Mouse (Mus musculus): ENCODE measurements around the gene Cand2. TPM values are rescaled to one million over a fixed set of nuclear protein-coding genes. Genes with fewer than 3 reads are reported as not detected.
"Not testable (repeated sequence)": the region's sequence is repeated elsewhere in the genome, so short reads cannot be mapped to it uniquely, and the experiment has no call there.

Cand2 gene
- polyA plus RNA-seq, 1 experiment from 2014 or later, result 36.1 TPM

GRCm38 (mm10) chr6:115808488-115809231 lies 34.3 kb downstream of the Cand2 start, which contains the start of gene Rpl32:
TSS of gene Rpl32 (minus strand) at chr6:115808747.
- H3K36me3 ChIP-seq (ENCODE audit: control insufficient read depth, insufficient read depth, low read length), result peaks cover 38% of the 10 kb centered on the region
- peak within 1 kb of the TSS; percentile 100 for H3K9ac ChIP-seq (ENCODE audit: low read depth, low read length)
- peaks cover 15% of the 10 kb centered on the region for H3K4me1 ChIP-seq (ENCODE audit: control insufficient read depth, insufficient read depth, low read length)
- under 1% methylated on average over 47 of the region's 47 CpGs for WGBS
- ATAC-seq (ENCODE audit: low FRiP score, low TSS enrichment), result peak; percentile 81
- H3K9me3 ChIP-seq (ENCODE audit: control insufficient read depth, low read length), result no peaks in the 10 kb centered on the region
- peak within 1 kb of the TSS; percentile 97 for H3K27ac ChIP-seq (ENCODE audit: low read depth, low read length)
- H3K4me2 ChIP-seq (replicated peaks; ENCODE audit: low read depth, low read length), result peak within 1 kb of the TSS; percentile 90
- H3K27me3 ChIP-seq (ENCODE audit: control insufficient read depth, insufficient read depth, low read length), result no peaks in the 10 kb centered on the region
- H3K4me3 ChIP-seq (ENCODE audit: low read length), result peak within 1 kb of the TSS; percentile 100

GRCm38 (mm10) chr6:115811606-115812005 lies 37.3 kb downstream of the Cand2 start:
- WGBS, result 75% methylated on average over 8 of the region's 8 CpGs

GRCm38 (mm10) chr6:115814104-115814503 lies 39.8 kb downstream of the Cand2 start:
- Histone ChIP-seq H3K27ac (ENCODE audit: low read depth, low read length) (no peak overlapping the region), H3K4me3 (ENCODE audit: low read length) (no peak overlapping the region), H3K9me3 (ENCODE audit: control insufficient read depth, low read length) (no peaks in the 10 kb centered on the region), H3K9ac (ENCODE audit: low read depth, low read length) (0 out of 2 replicates have a peak overlapping the region, but pooled peaks have one; percentile 18), H3K4me1 (ENCODE audit: control insufficient read depth, insufficient read depth, low read length) (no peaks in the 10 kb centered on the region), H3K36me3 (ENCODE audit: control insufficient read depth, insufficient read depth, low read length) (no peaks in the 10 kb centered on the region), H3K4me2 (replicated peaks; ENCODE audit: low read depth, low read length) (no peak overlapping the region), H3K27me3 (ENCODE audit: control insufficient read depth, insufficient read depth, low read length) (no peaks in the 10 kb centered on the region)
- WGBS, result 37% methylated on average over 4 of the region's 4 CpGs
- ATAC-seq (ENCODE audit: low FRiP score, low TSS enrichment), result no peak

More at GRCm38 (mm10) chr6:115811606-115812005, 37.3 kb downstream of the Cand2 start:
- Histone ChIP-seq H3K9ac (ENCODE audit: low read depth, low read length) (no peak overlapping the region), H3K4me3 (ENCODE audit: low read length) (no peak overlapping the region), H3K9me3 (ENCODE audit: control insufficient read depth, low read length) (no peaks in the 10 kb centered on the region), H3K27me3 (ENCODE audit: control insufficient read depth, insufficient read depth, low read length) (no peaks in the 10 kb centered on the region), H3K36me3 (ENCODE audit: control insufficient read depth, insufficient read depth, low read length) (peaks cover 9% of the 10 kb centered on the region), H3K4me1 (ENCODE audit: control insufficient read depth, insufficient read depth, low read length) (peaks cover 8% of the 10 kb centered on the region), H3K4me2 (replicated peaks; ENCODE audit: low read depth, low read length) (no peak overlapping the region), H3K27ac (ENCODE audit: low read depth, low read length) (no peak overlapping the region)
- ATAC-seq (ENCODE audit: low FRiP score, low TSS enrichment), result no peak

- H3K4me1 ChIP-seq (ENCODE audit: control insufficient read depth, insufficient read depth, low read length), result no peaks in the 10 kb centered on the region
- H3K9ac ChIP-seq (ENCODE audit: low read depth, low read length), result no peak overlapping the region
- H3K36me3 ChIP-seq (ENCODE audit: control insufficient read depth, insufficient read depth, low read length), result no peaks in the 10 kb centered on the region
- ATAC-seq (ENCODE audit: low FRiP score, low TSS enrichment), result no peak
- no peak overlapping the region for H3K27ac ChIP-seq (ENCODE audit: low read depth, low read length)
- H3K4me3 ChIP-seq (ENCODE audit: low read length), result no peak overlapping the region
- no peak overlapping the region for H3K4me2 ChIP-seq (replicated peaks; ENCODE audit: low read depth, low read length)
- H3K27me3 ChIP-seq (ENCODE audit: control insufficient read depth, insufficient read depth, low read length), result no peaks in the 10 kb centered on the region
- H3K9me3 ChIP-seq (ENCODE audit: control insufficient read depth, low read length), result no peaks in the 10 kb centered on the region
- 77% methylated on average over 4 of the region's 4 CpGs for WGBS
Measured at GRCm38 (mm10) chr6:115815041-115815440, 40.7 kb downstream of the Cand2 start.

- 72% methylated on average over 2 of the region's 2 CpGs for WGBS
- H3K27me3 ChIP-seq (ENCODE audit: control insufficient read depth, insufficient read depth, low read length), result no peaks in the 10 kb centered on the region
- H3K9ac ChIP-seq (ENCODE audit: low read depth, low read length), result no peak overlapping the region
- H3K4me2 ChIP-seq (replicated peaks; ENCODE audit: low read depth, low read length), result no peak overlapping the region
- no peaks in the 10 kb centered on the region for H3K9me3 ChIP-seq (ENCODE audit: control insufficient read depth, low read length)
- no peaks in the 10 kb centered on the region for H3K36me3 ChIP-seq (ENCODE audit: control insufficient read depth, insufficient read depth, low read length)
- no peak overlapping the region for H3K4me3 ChIP-seq (ENCODE audit: low read length)
- no peaks in the 10 kb centered on the region for H3K4me1 ChIP-seq (ENCODE audit: control insufficient read depth, insufficient read depth, low read length)
- H3K27ac ChIP-seq (ENCODE audit: low read depth, low read length), result no peak overlapping the region
- no peak for ATAC-seq (ENCODE audit: low FRiP score, low TSS enrichment)
Measured at GRCm38 (mm10) chr6:115818129-115818528, 43.8 kb downstream of the Cand2 start.

GRCm38 (mm10) chr6:115821216-115821993 lies 47.1 kb downstream of the Cand2 start:
- Histone ChIP-seq H3K9me3 (ENCODE audit: control insufficient read depth, low read length) (no peaks in the 10 kb centered on the region), H3K27ac (ENCODE audit: low read depth, low read length) (no peak overlapping the region), H3K36me3 (ENCODE audit: control insufficient read depth, insufficient read depth, low read length) (no peaks in the 10 kb centered on the region), H3K27me3 (ENCODE audit: control insufficient read depth, insufficient read depth, low read length) (no peaks in the 10 kb centered on the region), H3K4me2 (replicated peaks; ENCODE audit: low read depth, low read length) (no peak overlapping the region), H3K9ac (ENCODE audit: low read depth, low read length) (no peak overlapping the region), H3K4me1 (ENCODE audit: control insufficient read depth, insufficient read depth, low read length) (no peaks in the 10 kb centered on the region), H3K4me3 (ENCODE audit: low read length) (no peak overlapping the region)
- ATAC-seq (ENCODE audit: low FRiP score, low TSS enrichment), result no peak
- WGBS, result 88% methylated on average over 8 of the region's 8 CpGs

GRCm38 (mm10) chr6:115823850-115824464 lies 49.6 kb downstream of the Cand2 start:
- H3K9ac ChIP-seq (ENCODE audit: low read depth, low read length), result not testable (repeated sequence)
- peak overlapping the region; percentile 17; the same call in 1 of the 2 replicates for H3K4me3 ChIP-seq (ENCODE audit: low read length)

GRCm38 (mm10) chr6:115830779-115831601 lies 56.7 kb downstream of the Cand2 start:
- no peak overlapping the region for H3K9ac ChIP-seq (ENCODE audit: low read depth, low read length)
- 82% methylated on average over 6 of the region's 6 CpGs for WGBS
- H3K4me2 ChIP-seq (replicated peaks; ENCODE audit: low read depth, low read length), result no peak overlapping the region
- no peaks in the 10 kb centered on the region for H3K9me3 ChIP-seq (ENCODE audit: control insufficient read depth, low read length)
- no peak overlapping the region for H3K4me3 ChIP-seq (ENCODE audit: low read length)
- H3K4me1 ChIP-seq (ENCODE audit: control insufficient read depth, insufficient read depth, low read length), result no peaks in the 10 kb centered on the region
- ATAC-seq (ENCODE audit: low FRiP score, low TSS enrichment), result no peak
- H3K27me3 ChIP-seq (ENCODE audit: control insufficient read depth, insufficient read depth, low read length), result no peaks in the 10 kb centered on the region
- H3K36me3 ChIP-seq (ENCODE audit: control insufficient read depth, insufficient read depth, low read length), result no peaks in the 10 kb centered on the region
- H3K27ac ChIP-seq (ENCODE audit: low read depth, low read length), result no peak overlapping the region

More at GRCm38 (mm10) chr6:115823850-115824464, 49.6 kb downstream of the Cand2 start:
- H3K36me3 ChIP-seq (ENCODE audit: control insufficient read depth, insufficient read depth, low read length); H3K9me3 ChIP-seq (ENCODE audit: control insufficient read depth, low read length); H3K27me3 ChIP-seq (ENCODE audit: control insufficient read depth, insufficient read depth, low read length); H3K4me1 ChIP-seq (ENCODE audit: control insufficient read depth, insufficient read depth, low read length); H3K27ac ChIP-seq (ENCODE audit: low read depth, low read length): not testable (repeated sequence)
- WGBS, result 6% methylated on average over 5 of the region's 11 CpGs
- ATAC-seq (ENCODE audit: low FRiP score, low TSS enrichment), result peak; percentile 98
- H3K4me2 ChIP-seq (replicated peaks; ENCODE audit: low read depth, low read length), result peak overlapping the region; percentile 21; the same call in 1 of the 2 replicates

All from kidney, embryonic 14.5 days (tissue).